Comparison of ENCODE assay signal across 10 mouse cellular contexts in genomic region chr9:14764765-14765164, GRCm38 (mm10). TPM values are rescaled to one million over a fixed set of nuclear protein-coding genes. Genes with fewer than 3 reads are reported as not detected.
DNase-seq lines count a peak whose midpoint lies in the region; ATAC-seq and TF ChIP-seq lines count a peak whose summit lies in the region.
"Had no signal": no experiment of that assay in that cellular context is flagged by ENCODE, and none has a peak within 500 bp of the region (broad histone marks: within the 10 kb centered on the region; RNA-seq: fewer than 3 reads in every experiment).

No protein-coding gene starts in this region.

- no peak overlapping the region for H3K27ac ChIP-seq in hindbrain, embryonic 12.5 days
- H3K27ac ChIP-seq in neural tube, embryonic 14.5 days (ENCODE audit: low read depth, low read length): no peak overlapping the region
- H3K27ac ChIP-seq: liver, embryonic 15.5 days had no signal

- peak; percentile 75 for TF ChIP-seq CTCF in Patski (IDR thresholded peaks at IDR 0.05)
- TF ChIP-seq CTCF in lung, adult 2 months (IDR thresholded peaks at IDR 0.05; ENCODE audit: insufficient read depth, low read length): no peak; the same call in 1 of the 2 replicates

- TF ChIP-seq POLR2A in lung, adult 2 months (IDR thresholded peaks at IDR 0.05; ENCODE audit: borderline replicate concordance, extremely low read depth, low read depth, low read length): no peak

- no peak overlapping the region for H3K4me2 ChIP-seq in hindbrain, embryonic 12.5 days (replicated peaks)
- H3K4me2 ChIP-seq in neural tube, embryonic 14.5 days (ENCODE audit: low read depth, low read length): no peak overlapping the region
- H3K4me2 ChIP-seq: liver, embryonic 15.5 days had no signal

- CTCF ChIA-PET in Patski (lab: Charles Lee): interaction anchor here (1.0 to 2.1 kb wide), 10 partner anchors 8 to 251 kb away, joined by 3 to 12 read pairs (median 4); no protein-coding TSS in a partner anchor

- no peak overlapping the region for H3K9ac ChIP-seq in hindbrain, embryonic 12.5 days
- no peak overlapping the region for H3K9ac ChIP-seq in neural tube, embryonic 14.5 days (replicated peaks; ENCODE audit: low read depth, low read length)
- H3K9ac ChIP-seq: liver, embryonic 15.5 days had no signal

- WGBS in hindbrain, embryonic 12.5 days: 27% methylated on average over 7 of the region's 7 CpGs
- 19% methylated on average over 7 of the region's 7 CpGs for WGBS in lung, adult 2 months
- 36% methylated on average over 7 of the region's 7 CpGs for WGBS in neural tube, embryonic 14.5 days

- peaks cover 20% of the 10 kb centered on the region for H3K27me3 ChIP-seq in Patski
- H3K27me3 ChIP-seq in hindbrain, embryonic 12.5 days: 0 out of 2 replicates have a peak, but pooled peaks cover 4% of the 10 kb centered on the region
- no peaks in the 10 kb centered on the region for H3K27me3 ChIP-seq in neural tube, embryonic 14.5 days (ENCODE audit: control insufficient read depth, insufficient read depth, low read length)

- ATAC-seq in Patski: no peak
- 0 out of 2 replicates have a peak, but pooled peaks have one; percentile 40 for ATAC-seq in hindbrain, embryonic 12.5 days (ENCODE audit: low FRiP score)
- ATAC-seq in neural tube, embryonic 14.5 days (ENCODE audit: low read depth): peak; percentile 62

- H3K9me3 ChIP-seq in hindbrain, embryonic 12.5 days (replicated peaks): no peaks in the 10 kb centered on the region
- no peaks in the 10 kb centered on the region for H3K9me3 ChIP-seq in neural tube, embryonic 14.5 days (ENCODE audit: control insufficient read depth, low read length)
- H3K9me3 ChIP-seq: liver, embryonic 15.5 days had no signal

- POLR2A ChIA-PET in Patski (lab: Charles Lee): no interaction called here

- no peaks in the 10 kb centered on the region for H3K36me3 ChIP-seq in hindbrain, embryonic 12.5 days
- no peaks in the 10 kb centered on the region for H3K36me3 ChIP-seq in neural tube, embryonic 14.5 days (ENCODE audit: control insufficient read depth, insufficient read depth, low read length)
- H3K36me3 ChIP-seq: liver, embryonic 15.5 days had no signal

- peak; percentile 44 to 67 for DNase-seq in left cerebral cortex, adult 18-20 months (ENCODE audit: low spot score in 2 of 2)
- DNase-seq in left cerebral cortex, adult 11 months (ENCODE audit: low spot score): no peak
- DNase-seq in Patski (ENCODE audit: low read depth, low spot score): no peak
- DNase-seq in embryo, embryonic 10.5 days (ENCODE audit: low spot score): peak; percentile 75
- peak; percentile 49 for DNase-seq in lung, adult 2 months
- DNase-seq in c-Kit-positive CD71-positive TER-119-positive erythroid progenitor cells, embryonic 14.5 days (ENCODE audit: low spot score): no peak

- H3K4me3 ChIP-seq in hindbrain, embryonic 12.5 days: no peak overlapping the region
- no peak overlapping the region for H3K4me3 ChIP-seq in lung, adult 2 months (replicated peaks; ENCODE audit: extremely low read depth, low read depth, low read length)
- H3K4me3 ChIP-seq in neural tube, embryonic 14.5 days (ENCODE audit: low read depth, low read length): no peak overlapping the region
- H3K4me3 ChIP-seq: erythroblast, embryonic 14.5 days; liver, embryonic 15.5 days had no signal

- peaks cover 2% of the 10 kb centered on the region; the same call in 1 of the 2 replicates for H3K4me1 ChIP-seq in hindbrain, embryonic 12.5 days
- H3K4me1 ChIP-seq in lung, adult 2 months (ENCODE audit: control insufficient read depth, insufficient read depth, low read length): no peaks in the 10 kb centered on the region
- no peaks in the 10 kb centered on the region for H3K4me1 ChIP-seq in neural tube, embryonic 14.5 days (ENCODE audit: control insufficient read depth, insufficient read depth, low read length)
- H3K4me1 ChIP-seq: liver, embryonic 15.5 days had no signal

- in situ Hi-C loops in Patski (cut with MboI; ENCODE audit: low pct_unique_long_range_greater_than_20kb): loop anchor here (5.0 kb wide), 2 partner anchors 62 to 252 kb away; no protein-coding TSS in a partner anchor

RNA-seq across cellular contexts. Expression of gene 1700012B09Rik, which starts 6.1 kb away (rescaled TPM):
- not detected for total RNA-seq in left cerebral cortex, adult 18-20 months (2021)
- polyA plus RNA-seq in Patski (2021): not detected
- 3.6 and 4.2 TPM in 2 replicates for polyA plus RNA-seq in hindbrain, embryonic 12.5 days (2016; fragmentation: Nextera tagmentation; extraction: Ambion mirVana)
- polyA plus RNA-seq in lung, adult 2 months (2012; rRNA removed): 0.72 and 1.6 TPM in 2 replicates
- 0.70 and 1.6 TPM in 2 replicates for polyA plus RNA-seq in neural tube, embryonic 14.5 days (2014; fragmentation: Nextera tagmentation; extraction: Ambion mirVana)
- polyA plus RNA-seq: erythroblast, embryonic 14.5 days; liver, embryonic 15.5 days had no signal

RNA-seq across cellular contexts. Expression of gene Fut4, which starts 12.6 kb away (rescaled TPM):
- total RNA-seq in left cerebral cortex, adult 18-20 months (2021): under 1 TPM; 0.21 to 0.23 TPM
- polyA plus RNA-seq in Patski (2021): 0.03 TPM
- polyA plus RNA-seq in hindbrain, embryonic 12.5 days (2016; fragmentation: Nextera tagmentation; extraction: Ambion mirVana): 2.2 and 2.4 TPM in 2 replicates
- polyA plus RNA-seq in lung, adult 2 months (2012; rRNA removed): 3.5 and 5.3 TPM in 2 replicates
- polyA plus RNA-seq in neural tube, embryonic 14.5 days (2014; fragmentation: Nextera tagmentation; extraction: Ambion mirVana): 2.2 TPM in 2 replicates
- polyA plus RNA-seq: erythroblast, embryonic 14.5 days had no signal

RNA-seq across cellular contexts. Expression of gene Mre11a, which starts 19.7 kb away (rescaled TPM):
- 10 to 100 TPM; 15.2 to 17.8 TPM for total RNA-seq in left cerebral cortex, adult 18-20 months (2021)
- polyA plus RNA-seq in Patski (2021): 16.5 TPM
- 20.6 and 25.9 TPM in 2 replicates for polyA plus RNA-seq in hindbrain, embryonic 12.5 days (2016; fragmentation: Nextera tagmentation; extraction: Ambion mirVana)
- 2.1 and 3.8 TPM in 2 replicates for polyA plus RNA-seq in lung, adult 2 months (2012; rRNA removed)
- 15.2 and 15.6 TPM in 2 replicates for polyA plus RNA-seq in neural tube, embryonic 14.5 days (2014; fragmentation: Nextera tagmentation; extraction: Ambion mirVana)

RNA-seq across cellular contexts. Expression of gene Ankrd49, which starts 19.9 kb away (rescaled TPM):
- total RNA-seq in left cerebral cortex, adult 18-20 months (2021): 10 to 100 TPM; 11.1 to 11.3 TPM
- 13.5 TPM for polyA plus RNA-seq in Patski (2021)
- 44.4 and 45.6 TPM in 2 replicates for polyA plus RNA-seq in hindbrain, embryonic 12.5 days (2016; fragmentation: Nextera tagmentation; extraction: Ambion mirVana)
- polyA plus RNA-seq in lung, adult 2 months (2012; rRNA removed): 3.3 and 5.0 TPM in 2 replicates
- 25.9 and 31.9 TPM in 2 replicates for polyA plus RNA-seq in neural tube, embryonic 14.5 days (2014; fragmentation: Nextera tagmentation; extraction: Ambion mirVana)

RNA-seq across cellular contexts. Expression of gene Piwil4, which starts 24.2 kb away (rescaled TPM):
- total RNA-seq in left cerebral cortex, adult 18-20 months (2021): not detected
- polyA plus RNA-seq in Patski (2021): 0.17 TPM
- polyA plus RNA-seq in hindbrain, embryonic 12.5 days (2016; fragmentation: Nextera tagmentation; extraction: Ambion mirVana): 0.17 and 0.39 TPM in 2 replicates
- 4.6 and 5.6 TPM in 2 replicates for polyA plus RNA-seq in lung, adult 2 months (2012; rRNA removed)
- polyA plus RNA-seq in neural tube, embryonic 14.5 days (2014; fragmentation: Nextera tagmentation; extraction: Ambion mirVana): 0.31 and 0.32 TPM in 2 replicates
- polyA plus RNA-seq: erythroblast, embryonic 14.5 days had no signal

Comparison
In these comparisons a context has a peak if more than half of its experiments do, and no peak if none do; other contexts are left out.
1. DNase-seq: peak in left cerebral cortex, adult 18-20 months (2 of 2), embryo, embryonic 10.5 days (single experiment) and lung, adult 2 months (single experiment); none in left cerebral cortex, adult 11 months (single experiment), Patski (single experiment) and c-Kit-positive CD71-positive TER-119-positive erythroid progenitor cells, embryonic 14.5 days (single experiment).